Mouse (Mus musculus): Measurements from ENCODE around the gene Cxcl9. TPM values are rescaled to one million over a fixed set of nuclear protein-coding genes. Genes with fewer than 3 reads are reported as not detected.

Gene Cxcl9
- polyA plus RNA-seq, 1 experiment from 2014 or later, result not detected

DNA sequence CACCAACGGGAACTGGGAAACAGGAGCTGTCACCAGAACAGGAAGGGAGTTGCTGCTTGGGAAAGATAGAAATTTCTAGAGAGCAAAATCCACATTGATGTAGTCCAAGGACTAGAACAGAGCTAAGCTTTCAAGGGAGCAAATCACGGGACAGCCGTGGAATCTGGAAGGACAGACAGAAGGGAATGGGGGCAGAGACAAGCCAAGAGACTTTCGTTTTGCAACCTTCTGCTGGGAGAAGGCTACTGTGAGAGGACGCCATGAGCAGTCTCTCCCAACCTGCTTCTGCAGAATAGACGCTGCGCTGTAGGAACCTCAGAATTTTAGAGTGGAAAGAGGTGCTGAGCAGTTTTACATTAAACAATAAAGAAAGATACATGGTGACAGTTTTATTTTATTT lies 21.9 kb upstream of the Cxcl9 start:
- 87% methylated on average over 7 of the region's 7 CpGs for WGBS
- H3K4me2 ChIP-seq (ENCODE audit: low read length), result no peak overlapping the region
- H3K4me3 ChIP-seq (replicated peaks; ENCODE audit: low read length), result no peak overlapping the region
- H3K4me1 ChIP-seq (replicated peaks; ENCODE audit: control insufficient read depth, insufficient read depth, low read length), result peaks cover 3% of the 10 kb centered on the region; the same call in 1 of the 2 replicates
- H3K27me3 ChIP-seq (replicated peaks; ENCODE audit: control insufficient read depth, insufficient read depth, low read length), result no peaks in the 10 kb centered on the region
- H3K36me3 ChIP-seq (ENCODE audit: control insufficient read depth, insufficient read depth), result no peaks in the 10 kb centered on the region
- ATAC-seq, result no peak
- no peaks in the 10 kb centered on the region for H3K9me3 ChIP-seq (ENCODE audit: control insufficient read depth, low read length)
- H3K27ac ChIP-seq (ENCODE audit: low read length), result no peak overlapping the region
- no peak overlapping the region for H3K9ac ChIP-seq (replicated peaks; ENCODE audit: low read depth, low read length)

DNA sequence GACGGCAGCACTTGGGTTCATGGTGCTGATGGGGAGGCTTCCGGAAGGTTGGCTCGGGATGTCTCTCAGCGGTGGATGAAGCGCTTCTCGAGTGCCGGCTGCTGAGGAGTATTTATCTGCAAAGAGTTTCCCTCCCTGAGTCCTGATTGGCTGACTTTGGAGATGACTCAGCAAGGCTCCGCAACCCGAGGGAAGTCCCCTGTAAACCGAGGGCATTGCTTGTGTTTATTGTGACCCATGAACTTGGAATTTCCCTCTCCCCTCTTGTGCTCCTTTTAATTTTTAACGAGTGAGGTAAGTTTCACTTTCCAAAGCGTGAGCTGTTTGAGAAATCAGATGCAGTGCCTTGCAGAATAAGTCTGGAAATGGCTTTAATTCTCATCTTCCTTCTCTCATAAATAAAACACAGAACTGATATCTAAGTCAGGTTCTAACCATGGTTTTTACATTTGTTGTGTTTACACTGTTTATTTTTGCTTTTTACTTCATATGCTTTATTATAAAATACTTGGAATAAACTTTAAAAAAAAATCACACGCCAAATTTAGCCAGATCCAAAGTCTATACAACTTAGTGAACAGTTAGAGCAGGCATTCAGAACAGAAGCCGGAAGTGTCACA lies 21.0 kb upstream of the Cxcl9 start, which contains the start of gene Cxcl10:
TSS of gene Cxcl10 (minus strand) at position 96 of the 620 bp plus-strand sequence.
- no peaks in the 10 kb centered on the region for H3K36me3 ChIP-seq (ENCODE audit: control insufficient read depth, insufficient read depth)
- H3K27me3 ChIP-seq (replicated peaks; ENCODE audit: control insufficient read depth, insufficient read depth, low read length), result no peaks in the 10 kb centered on the region
- peaks cover 3% of the 10 kb centered on the region; the same call in 1 of the 2 replicates for H3K4me1 ChIP-seq (replicated peaks; ENCODE audit: control insufficient read depth, insufficient read depth, low read length)
- peak within 1 kb of the TSS; percentile 45 for H3K4me2 ChIP-seq (ENCODE audit: low read length)
- ATAC-seq, result peak; percentile 79
- WGBS, result 19% methylated on average over 14 of the region's 14 CpGs
- H3K9ac ChIP-seq (replicated peaks; ENCODE audit: low read depth, low read length), result no peak within 1 kb of the TSS
- H3K27ac ChIP-seq (ENCODE audit: low read length), result no peak within 1 kb of the TSS
- H3K4me3 ChIP-seq (replicated peaks; ENCODE audit: low read length), result peak within 1 kb of the TSS; percentile 18; the same call in 1 of the 2 replicates
- H3K9me3 ChIP-seq (ENCODE audit: control insufficient read depth, low read length), result no peaks in the 10 kb centered on the region

DNA sequence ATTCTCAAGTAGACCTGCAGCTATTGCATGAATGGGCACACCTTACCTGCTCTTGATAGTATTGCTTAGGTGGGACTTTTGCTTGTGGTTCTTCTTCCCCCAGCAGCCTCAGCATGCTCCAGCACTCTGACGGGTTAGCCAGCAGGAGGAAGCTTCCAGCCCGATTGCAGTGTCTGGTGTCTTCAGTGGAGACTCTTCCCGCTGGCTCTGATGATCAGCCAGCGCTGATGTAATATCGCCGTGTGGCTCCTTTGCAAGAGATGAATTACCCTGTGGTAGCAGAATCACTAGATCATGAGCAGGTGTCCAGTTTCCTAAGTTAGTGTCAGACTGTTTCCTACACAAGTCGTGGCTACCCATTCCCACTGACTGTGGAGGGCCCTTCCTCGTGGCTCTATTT lies 17.1 kb upstream of the Cxcl9 start:
- no peaks in the 10 kb centered on the region for H3K9me3 ChIP-seq (ENCODE audit: control insufficient read depth, low read length)
- H3K36me3 ChIP-seq (ENCODE audit: control insufficient read depth, insufficient read depth), result no peaks in the 10 kb centered on the region
- no peak overlapping the region for H3K27ac ChIP-seq (ENCODE audit: low read length)
- no peak overlapping the region for H3K4me3 ChIP-seq (replicated peaks; ENCODE audit: low read length)
- ATAC-seq, result no peak
- H3K27me3 ChIP-seq (replicated peaks; ENCODE audit: control insufficient read depth, insufficient read depth, low read length), result no peaks in the 10 kb centered on the region
- WGBS, result 88% methylated on average over 8 of the region's 8 CpGs
- no peak overlapping the region for H3K9ac ChIP-seq (replicated peaks; ENCODE audit: low read depth, low read length)
- H3K4me1 ChIP-seq (replicated peaks; ENCODE audit: control insufficient read depth, insufficient read depth, low read length), result peaks cover 3% of the 10 kb centered on the region; the same call in 1 of the 2 replicates
- H3K4me2 ChIP-seq (ENCODE audit: low read length), result no peak overlapping the region

DNA sequence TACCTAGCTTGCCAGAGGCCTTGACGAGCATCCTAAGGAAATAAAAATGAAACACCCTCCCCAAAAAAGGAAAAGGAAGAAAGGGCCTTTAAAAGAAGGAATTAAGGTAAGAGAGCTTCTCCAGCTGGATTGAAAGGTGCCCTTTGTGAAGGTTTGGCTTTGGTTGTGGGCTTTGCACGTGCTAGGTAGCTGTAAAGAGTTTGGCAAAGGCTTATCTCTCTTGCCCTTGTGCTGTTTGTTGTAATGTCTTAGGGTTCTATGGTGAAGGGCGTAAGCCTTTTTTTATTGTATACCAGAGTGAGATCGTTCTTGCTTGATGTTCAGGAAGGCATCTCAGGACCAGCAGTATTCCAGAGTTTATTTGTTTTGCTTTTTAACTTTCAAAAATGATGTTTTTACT lies 12.7 kb upstream of the Cxcl9 start:
- Histone ChIP-seq H3K4me3 (replicated peaks; ENCODE audit: low read length) (no peak overlapping the region), H3K36me3 (ENCODE audit: control insufficient read depth, insufficient read depth) (no peaks in the 10 kb centered on the region), H3K4me1 (replicated peaks; ENCODE audit: control insufficient read depth, insufficient read depth, low read length) (no peaks in the 10 kb centered on the region), H3K27ac (ENCODE audit: low read length) (no peak overlapping the region), H3K9me3 (ENCODE audit: control insufficient read depth, low read length) (no peaks in the 10 kb centered on the region), H3K4me2 (ENCODE audit: low read length) (no peak overlapping the region), H3K9ac (replicated peaks; ENCODE audit: low read depth, low read length) (no peak overlapping the region), H3K27me3 (replicated peaks; ENCODE audit: control insufficient read depth, insufficient read depth, low read length) (no peaks in the 10 kb centered on the region)
- WGBS, result 73% methylated on average over 4 of the region's 4 CpGs
- no peak for ATAC-seq

DNA sequence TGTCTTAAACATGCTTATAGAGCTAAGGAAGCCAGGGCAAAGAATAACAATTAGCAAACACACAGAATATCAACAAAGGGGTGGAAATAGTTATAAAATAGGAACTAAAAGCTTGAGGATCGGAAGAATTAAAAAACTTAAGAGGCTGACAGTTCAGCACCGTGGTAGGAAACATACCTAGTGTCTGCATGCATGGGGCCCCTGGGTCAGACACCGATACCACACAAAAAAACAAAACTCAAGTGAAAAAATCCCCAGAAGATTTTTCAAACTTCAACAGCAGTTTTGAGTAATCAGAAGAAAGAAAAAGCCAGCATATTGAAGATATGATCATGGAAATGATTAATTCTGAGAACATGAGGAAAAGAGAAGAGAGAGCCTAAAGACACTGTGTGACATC lies 8.9 kb upstream of the Cxcl9 start:
- Histone ChIP-seq H3K9ac (replicated peaks; ENCODE audit: low read depth, low read length) (no peak overlapping the region), H3K4me1 (replicated peaks; ENCODE audit: control insufficient read depth, insufficient read depth, low read length) (peaks cover 8% of the 10 kb centered on the region; the same call in 1 of the 2 replicates), H3K9me3 (ENCODE audit: control insufficient read depth, low read length) (no peaks in the 10 kb centered on the region), H3K36me3 (ENCODE audit: control insufficient read depth, insufficient read depth) (no peaks in the 10 kb centered on the region), H3K27ac (ENCODE audit: low read length) (no peak overlapping the region), H3K27me3 (replicated peaks; ENCODE audit: control insufficient read depth, insufficient read depth, low read length) (no peaks in the 10 kb centered on the region), H3K4me3 (replicated peaks; ENCODE audit: low read length) (no peak overlapping the region), H3K4me2 (ENCODE audit: low read length) (no peak overlapping the region)
- ATAC-seq, result no peak
- 86% methylated on average over 3 of the region's 3 CpGs for WGBS

DNA sequence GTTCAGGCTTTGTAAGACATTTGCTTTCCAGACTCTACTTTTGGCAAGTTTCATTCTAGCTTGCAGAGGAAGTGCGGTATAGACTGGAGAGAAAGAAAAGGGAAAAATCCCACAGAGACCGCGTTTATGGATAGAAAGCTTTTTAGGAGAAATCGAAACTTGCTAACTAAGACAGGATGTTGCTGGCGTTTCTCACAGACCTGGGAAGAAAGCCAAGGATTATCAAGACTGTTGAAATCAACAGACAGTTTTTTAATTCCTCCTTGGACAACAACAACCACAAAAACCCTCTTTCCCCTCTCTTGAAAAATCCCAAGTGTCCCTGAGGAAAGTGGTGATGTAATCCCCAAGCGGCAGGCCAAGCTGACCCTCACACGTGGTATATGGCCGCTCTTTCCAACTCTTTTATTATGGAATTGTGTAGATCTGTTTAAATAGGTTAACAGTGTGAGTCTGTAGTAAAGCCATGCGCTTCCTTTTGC lies 4.5 kb upstream of the Cxcl9 start:
- no peaks in the 10 kb centered on the region for H3K9me3 ChIP-seq (ENCODE audit: control insufficient read depth, low read length)
- 30% methylated on average over 9 of the region's 9 CpGs for WGBS
- no peaks in the 10 kb centered on the region for H3K27me3 ChIP-seq (replicated peaks; ENCODE audit: control insufficient read depth, insufficient read depth, low read length)
- no peak overlapping the region for H3K27ac ChIP-seq (ENCODE audit: low read length)
- H3K36me3 ChIP-seq (ENCODE audit: control insufficient read depth, insufficient read depth), result no peaks in the 10 kb centered on the region
- ATAC-seq, result 0 out of 2 replicates have a peak, but pooled peaks have one; percentile 50
- H3K9ac ChIP-seq (replicated peaks; ENCODE audit: low read depth, low read length), result no peak overlapping the region
- H3K4me3 ChIP-seq (replicated peaks; ENCODE audit: low read length), result no peak overlapping the region
- peaks cover 8% of the 10 kb centered on the region; the same call in 1 of the 2 replicates for H3K4me1 ChIP-seq (replicated peaks; ENCODE audit: control insufficient read depth, insufficient read depth, low read length)
- H3K4me2 ChIP-seq (ENCODE audit: low read length), result peak overlapping the region; percentile 11

DNA sequence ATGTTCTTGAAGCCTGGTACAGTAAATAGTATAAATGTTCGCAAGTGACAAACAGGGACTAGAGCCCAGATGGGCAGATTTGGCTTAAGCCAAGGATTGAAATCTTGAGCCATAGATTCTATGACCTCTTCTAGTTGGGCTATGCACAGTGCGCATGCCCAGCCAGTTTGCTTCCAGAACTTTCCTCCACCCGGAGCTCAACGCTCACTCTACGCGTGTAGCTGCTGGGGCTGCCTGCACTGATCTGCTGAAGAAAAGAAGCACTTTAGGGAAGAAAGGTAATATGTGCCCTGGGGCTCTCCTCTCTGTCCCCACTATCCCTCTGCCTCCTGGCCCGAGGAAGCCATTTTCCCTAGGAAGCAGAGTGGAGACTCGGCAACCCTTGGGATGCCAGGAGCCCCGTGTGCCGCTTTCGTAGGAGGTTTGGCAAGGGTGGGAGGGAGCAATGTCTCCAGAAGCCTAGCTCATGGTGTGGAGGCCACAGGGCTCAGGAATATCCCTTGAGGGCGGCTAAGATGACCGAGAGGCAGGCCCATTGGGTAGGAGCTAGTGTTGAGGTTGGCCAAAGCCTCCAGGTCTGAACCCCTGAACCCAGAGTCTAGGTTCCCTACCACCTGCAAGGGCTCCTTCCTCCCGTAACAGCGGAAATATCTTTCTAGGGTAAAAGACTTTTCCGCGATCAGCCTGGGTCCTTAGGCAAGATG lies 3.9 kb upstream of the Cxcl9 start, which contains the start of gene Art3:
TSS of gene Art3 (plus strand) at position 193 of the 704 bp plus-strand sequence.
- Histone ChIP-seq H3K36me3 (ENCODE audit: control insufficient read depth, insufficient read depth) (no peaks in the 10 kb centered on the region), H3K27ac (ENCODE audit: low read length) (no peak within 1 kb of the TSS), H3K9ac (replicated peaks; ENCODE audit: low read depth, low read length) (no peak within 1 kb of the TSS), H3K4me3 (replicated peaks; ENCODE audit: low read length) (no peak within 1 kb of the TSS), H3K4me2 (ENCODE audit: low read length) (peak within 1 kb of the TSS; percentile 11), H3K9me3 (ENCODE audit: control insufficient read depth, low read length) (no peaks in the 10 kb centered on the region), H3K4me1 (replicated peaks; ENCODE audit: control insufficient read depth, insufficient read depth, low read length) (peaks cover 8% of the 10 kb centered on the region; the same call in 1 of the 2 replicates), H3K27me3 (replicated peaks; ENCODE audit: control insufficient read depth, insufficient read depth, low read length) (no peaks in the 10 kb centered on the region)
- WGBS, result 93% methylated on average over 17 of the region's 17 CpGs
- ATAC-seq, result no peak

DNA sequence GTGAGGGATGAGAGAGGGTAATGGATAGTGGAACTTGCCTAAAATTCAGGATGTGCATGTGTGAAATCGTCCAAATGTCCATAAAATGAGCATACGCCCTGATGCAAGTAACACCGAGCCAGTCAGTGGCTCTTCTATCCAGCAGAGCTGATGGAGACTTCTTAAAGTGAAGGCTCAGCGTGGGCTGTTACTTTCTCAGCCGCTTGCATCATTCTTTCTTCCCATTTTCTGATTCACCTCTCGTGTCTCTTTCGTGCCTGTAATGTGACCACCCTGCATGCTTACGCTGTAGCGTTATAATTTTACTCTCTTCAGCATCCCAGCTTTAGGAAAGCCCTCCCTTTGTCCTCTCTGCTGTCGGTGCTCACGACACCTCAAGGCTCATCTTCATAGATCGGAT lies 3.2 kb upstream of the Cxcl9 start:
- H3K4me3 ChIP-seq (replicated peaks; ENCODE audit: low read length), result no peak overlapping the region
- H3K9me3 ChIP-seq (ENCODE audit: control insufficient read depth, low read length), result no peaks in the 10 kb centered on the region
- WGBS, result 92% methylated on average over 12 of the region's 12 CpGs
- peaks cover 8% of the 10 kb centered on the region; the same call in 1 of the 2 replicates for H3K4me1 ChIP-seq (replicated peaks; ENCODE audit: control insufficient read depth, insufficient read depth, low read length)
- no peak overlapping the region for H3K9ac ChIP-seq (replicated peaks; ENCODE audit: low read depth, low read length)
- H3K36me3 ChIP-seq (ENCODE audit: control insufficient read depth, insufficient read depth), result no peaks in the 10 kb centered on the region
- H3K27ac ChIP-seq (ENCODE audit: low read length), result no peak overlapping the region
- no peaks in the 10 kb centered on the region for H3K27me3 ChIP-seq (replicated peaks; ENCODE audit: control insufficient read depth, insufficient read depth, low read length)
- no peak overlapping the region for H3K4me2 ChIP-seq (ENCODE audit: low read length)
- ATAC-seq, result no peak

DNA sequence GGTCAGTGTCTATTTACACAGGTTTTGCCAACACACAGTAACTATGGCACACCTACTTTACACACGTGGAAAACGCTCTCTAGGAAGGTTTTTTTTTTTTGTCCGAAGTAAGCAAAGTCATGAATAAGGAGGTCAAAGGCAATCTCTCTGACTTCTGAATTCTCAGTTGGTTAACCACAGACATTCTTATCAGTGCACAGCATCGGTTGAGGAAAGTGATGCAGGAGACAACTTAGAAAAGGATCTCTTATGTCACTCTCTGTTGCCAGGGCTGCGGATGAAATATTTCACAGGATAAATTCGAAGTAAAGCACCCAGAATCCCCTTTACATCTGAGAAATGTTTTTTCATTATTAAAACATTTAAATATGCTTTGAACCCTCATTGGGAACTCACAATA lies 512 bp downstream of the Cxcl9 start:
- no peak overlapping the region for H3K4me3 ChIP-seq (replicated peaks; ENCODE audit: low read length)
- no peak overlapping the region for H3K9ac ChIP-seq (replicated peaks; ENCODE audit: low read depth, low read length)
- no peak overlapping the region for H3K4me2 ChIP-seq (ENCODE audit: low read length)
- no peaks in the 10 kb centered on the region for H3K27me3 ChIP-seq (replicated peaks; ENCODE audit: control insufficient read depth, insufficient read depth, low read length)
- H3K36me3 ChIP-seq (ENCODE audit: control insufficient read depth, insufficient read depth), result no peaks in the 10 kb centered on the region
- no peak overlapping the region for H3K27ac ChIP-seq (ENCODE audit: low read length)
- ATAC-seq, result no peak
- H3K9me3 ChIP-seq (ENCODE audit: control insufficient read depth, low read length), result no peaks in the 10 kb centered on the region
- peaks cover 4% of the 10 kb centered on the region; the same call in 1 of the 2 replicates for H3K4me1 ChIP-seq (replicated peaks; ENCODE audit: control insufficient read depth, insufficient read depth, low read length)
- 86% methylated on average over 6 of the region's 6 CpGs for WGBS

Data from forebrain, embryonic 16.5 days (tissue).